Mouse (Mus musculus) neural tube, embryonic 15.5 days (tissue): ENCODE results near the gene Nudt7. TPM values are rescaled to one million over a fixed set of nuclear protein-coding genes. Genes with fewer than 3 reads are reported as not detected.

ENCODE experiments used
- ATAC-seq: fragments of 200-750 bp; cut with Nextera tagmentation; 2 replicates; pipeline ENCODE4 v1.8.0; 2017; ENCODE audit warnings: mild to moderate bottlenecking, moderate TSS enrichment, moderate library complexity; ENCODE audit not compliant: low FRiP score
- H3K27ac ChIP-seq: fragments of 300-500 bp; sonication (generic); replicated peaks from 2 replicates; pipeline ENCODE4 v1.5.1; 2015; ENCODE audit warnings: mild to moderate bottlenecking, inconsistent platforms
- H3K27me3 ChIP-seq: fragments of 300-500 bp; sonication (generic); replicated peaks from 2 replicates; pipeline ENCODE4 v1.6.1; 2015; ENCODE audit warnings: inconsistent platforms
- H3K36me3 ChIP-seq: fragments of 300-500 bp; sonication (generic); 2 replicates; pipeline ENCODE4 v1.6.1; 2015; ENCODE audit warnings: inconsistent platforms
- H3K4me1 ChIP-seq: fragments of 300-500 bp; sonication (generic); 2 replicates; pipeline ENCODE4 v1.6.1; 2015; ENCODE audit warnings: inconsistent platforms
- H3K4me2 ChIP-seq: fragments of 300-500 bp; sonication (generic); 2 replicates; pipeline ENCODE4 v1.6.1; 2015; ENCODE audit warnings: inconsistent platforms, mild to moderate bottlenecking, moderate library complexity
- H3K4me3 ChIP-seq: fragments of 300-500 bp; sonication (generic); replicated peaks from 2 replicates; pipeline ENCODE4 v1.5.1; 2015; ENCODE audit warnings: mild to moderate bottlenecking, inconsistent platforms
- H3K9ac ChIP-seq: fragments of 300-500 bp; sonication (generic); replicated peaks from 2 replicates; pipeline ENCODE4 v1.6.1; 2015; ENCODE audit warnings: mild to moderate bottlenecking, inconsistent platforms
- H3K9me3 ChIP-seq: fragments of 300-500 bp; sonication (generic); replicated peaks from 2 replicates; pipeline ENCODE4 v1.6.1; 2016; ENCODE audit warnings: inconsistent platforms
- WGBS: fragments of 180-500 bp; shearing (Covaris S2); methylation state at CpG from one replicate; pipeline ENCODE4 v1.1.7; 2015; ENCODE audit warnings: mixed read lengths; 5-methylcytosine and 5-hydroxymethylcytosine counted together
- polyA plus RNA-seq: library from polyadenylated mRNA; unstranded; fragments of >200 nt; fragmentation: Nextera tagmentation; extraction: Ambion mirVana; gene quantifications from 2 replicates; pipeline ENCODE4 v1.2.1, GENCODE M21; 2015

Nudt7 gene
- polyA plus RNA-seq, 1 experiment from 2014 or later = 4.1 TPM

- Histone ChIP-seq H3K4me2 (no peak overlapping the region), H3K4me3 (no peak overlapping the region), H3K9ac (no peak overlapping the region), H3K9me3 (no peaks in the 10 kb centered on the region), H3K36me3 (no peaks in the 10 kb centered on the region), H3K27ac (no peak overlapping the region), H3K4me1 (peaks cover 9% of the 10 kb centered on the region; the same call in 1 of the 2 replicates), H3K27me3 (no peaks in the 10 kb centered on the region)
- WGBS = 60% methylated on average over 6 of the region's 6 CpGs
- no peak for ATAC-seq
These were observed 20.1 kb downstream of the Nudt7 start for GRCm38 (mm10) chr8:114153311-114154045.

GRCm38 (mm10) chr8:114158586-114158985 lies 25.2 kb downstream of the Nudt7 start:
- WGBS = 58% methylated on average over 2 of the region's 2 CpGs
- Histone ChIP-seq H3K27ac (no peak overlapping the region), H3K4me3 (no peak overlapping the region), H3K27me3 (no peaks in the 10 kb centered on the region), H3K9ac (no peak overlapping the region), H3K4me1 (no peaks in the 10 kb centered on the region), H3K4me2 (no peak overlapping the region), H3K36me3 (no peaks in the 10 kb centered on the region), H3K9me3 (no peaks in the 10 kb centered on the region)
- ATAC-seq = no peak

- H3K27me3 ChIP-seq = no peaks in the 10 kb centered on the region
- H3K4me1 ChIP-seq = no peaks in the 10 kb centered on the region
- H3K9ac ChIP-seq = no peak overlapping the region
- no peaks in the 10 kb centered on the region for H3K36me3 ChIP-seq
- H3K9me3 ChIP-seq = no peaks in the 10 kb centered on the region
- WGBS = 79% methylated on average over 3 of the region's 3 CpGs
- H3K27ac ChIP-seq = no peak overlapping the region
- H3K4me2 ChIP-seq = no peak overlapping the region
- ATAC-seq = no peak
- H3K4me3 ChIP-seq = no peak overlapping the region
These were observed 26.3 kb downstream of the Nudt7 start for GRCm38 (mm10) chr8:114159666-114160065.

GRCm38 (mm10) chr8:114163871-114164270 lies 30.5 kb downstream of the Nudt7 start:
- Histone ChIP-seq H3K4me3 (no peak overlapping the region), H3K27ac (no peak overlapping the region), H3K9ac (no peak overlapping the region), H3K36me3 (no peaks in the 10 kb centered on the region), H3K9me3 (no peaks in the 10 kb centered on the region), H3K4me1 (no peaks in the 10 kb centered on the region), H3K4me2 (no peak overlapping the region), H3K27me3 (no peaks in the 10 kb centered on the region)
- no peak for ATAC-seq
- 86% methylated on average over 3 of the region's 3 CpGs for WGBS

- no peaks in the 10 kb centered on the region for H3K36me3 ChIP-seq
- H3K27ac ChIP-seq = no peak overlapping the region
- H3K27me3 ChIP-seq = no peaks in the 10 kb centered on the region
- no peak overlapping the region for H3K4me2 ChIP-seq
- no peak overlapping the region for H3K9ac ChIP-seq
- H3K4me3 ChIP-seq = no peak overlapping the region
- WGBS = 80% methylated on average over 6 of the region's 6 CpGs
- H3K4me1 ChIP-seq = no peaks in the 10 kb centered on the region
- no peaks in the 10 kb centered on the region for H3K9me3 ChIP-seq
- ATAC-seq = no peak
These were observed 31.2 kb downstream of the Nudt7 start for GRCm38 (mm10) chr8:114164444-114165096.

GRCm38 (mm10) chr8:114165741-114166140 lies 32.4 kb downstream of the Nudt7 start:
- Histone ChIP-seq H3K4me1 (no peaks in the 10 kb centered on the region), H3K9ac (no peak overlapping the region), H3K4me3 (no peak overlapping the region), H3K27me3 (no peaks in the 10 kb centered on the region), H3K27ac (no peak overlapping the region), H3K36me3 (no peaks in the 10 kb centered on the region), H3K4me2 (no peak overlapping the region), H3K9me3 (no peaks in the 10 kb centered on the region)
- 45% methylated on average over 2 of the region's 2 CpGs for WGBS
- no peak for ATAC-seq

- Histone ChIP-seq H3K4me1 (no peaks in the 10 kb centered on the region), H3K9me3 (no peaks in the 10 kb centered on the region), H3K27ac (no peak overlapping the region), H3K9ac (no peak overlapping the region), H3K27me3 (no peaks in the 10 kb centered on the region), H3K36me3 (no peaks in the 10 kb centered on the region), H3K4me2 (no peak overlapping the region), H3K4me3 (no peak overlapping the region)
- ATAC-seq = no peak
- 74% methylated on average over 3 of the region's 3 CpGs for WGBS
These were observed 43.4 kb downstream of the Nudt7 start for GRCm38 (mm10) chr8:114176721-114177120.

- H3K9ac ChIP-seq = no peak overlapping the region
- 92% methylated on average over 5 of the region's 5 CpGs for WGBS
- no peak for ATAC-seq
These were observed 60.0 kb downstream of the Nudt7 start for GRCm38 (mm10) chr8:114193334-114193733.

GRCm38 (mm10) chr8:114198990-114199389 lies 65.6 kb downstream of the Nudt7 start:
- Histone ChIP-seq H3K27me3 (no peaks in the 10 kb centered on the region), H3K4me3 (no peak overlapping the region), H3K4me2 (no peak overlapping the region), H3K9me3 (no peaks in the 10 kb centered on the region), H3K36me3 (no peaks in the 10 kb centered on the region), H3K9ac (no peak overlapping the region), H3K4me1 (peaks cover 4% of the 10 kb centered on the region; the same call in 1 of the 2 replicates), H3K27ac (no peak overlapping the region)
- ATAC-seq = no peak
- 46% methylated on average over 2 of the region's 2 CpGs for WGBS

More at GRCm38 (mm10) chr8:114193334-114193733, 60.0 kb downstream of the Nudt7 start:
- H3K4me3 ChIP-seq = no peak overlapping the region
- no peak overlapping the region for H3K27ac ChIP-seq
- no peaks in the 10 kb centered on the region for H3K27me3 ChIP-seq
- H3K9me3 ChIP-seq = no peaks in the 10 kb centered on the region
- H3K36me3 ChIP-seq = no peaks in the 10 kb centered on the region
- no peaks in the 10 kb centered on the region for H3K4me1 ChIP-seq
- H3K4me2 ChIP-seq = no peak overlapping the region

Other genes with a start within 250 kb of the Nudt7 start
- gene Vat1l, start 72.1 kb downstream of the Nudt7 start, polyA plus RNA-seq = 53.5 and 56.7 TPM in 2 replicates